Mouse (Mus musculus) heart, adult 18-20 months (tissue): ENCODE measurements around the gene Tmem43. TPM values are rescaled to one million over a fixed set of nuclear protein-coding genes. Genes with fewer than 3 reads are reported as not detected.

Experiments used
- DNase-seq, 2 experiments: peaks; one replicate each; pipeline ENCODE4 v3.0.0; 2021 to 2022; ENCODE audit warnings: mixed read lengths in 1 of 2
- total RNA-seq, 2 experiments: library from RNA; stranded (reverse); gene quantifications; 2 replicates each; pipeline ENCODE4 v1.2.3; 2021

The Tmem43 gene
- total RNA-seq, 2 experiments from 2014 or later: 24.5 to 25.7 TPM

DNA sequence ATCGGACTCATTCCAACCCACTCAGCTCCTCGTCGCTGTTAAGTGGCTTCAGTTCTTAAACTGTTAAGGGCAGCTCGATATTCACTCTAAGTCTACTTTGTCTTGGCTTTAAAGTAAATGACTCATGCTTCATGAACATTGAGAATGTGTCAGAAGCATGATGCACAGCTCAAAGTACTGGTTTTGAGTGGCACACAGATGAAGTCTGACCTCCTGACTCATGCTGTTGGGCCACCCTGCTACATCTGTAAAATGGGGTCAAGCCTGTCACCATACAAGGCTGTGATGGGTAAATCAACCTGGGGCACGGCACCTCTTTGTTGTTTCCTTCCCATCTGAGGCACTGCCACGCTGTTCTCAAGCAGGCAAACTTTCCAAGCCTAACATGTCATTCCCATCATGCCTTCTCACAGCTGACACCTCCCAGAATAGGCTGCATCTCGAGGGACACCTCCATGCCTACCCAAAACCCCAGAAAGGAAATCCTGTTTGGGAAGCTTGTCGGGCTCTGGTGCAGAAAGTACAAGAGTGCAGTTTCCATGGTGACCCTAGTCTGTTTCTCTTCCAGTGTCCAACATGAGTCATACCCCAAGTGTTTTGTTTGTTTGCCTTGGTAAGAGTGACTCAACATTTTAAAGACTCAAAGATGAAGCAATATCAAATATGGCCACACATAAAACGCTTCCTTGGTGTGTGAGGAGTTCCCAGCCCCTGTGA is 15.2 kb downstream of the Tmem43 start:
- peak; percentile 75 to 86 for DNase-seq

DNA sequence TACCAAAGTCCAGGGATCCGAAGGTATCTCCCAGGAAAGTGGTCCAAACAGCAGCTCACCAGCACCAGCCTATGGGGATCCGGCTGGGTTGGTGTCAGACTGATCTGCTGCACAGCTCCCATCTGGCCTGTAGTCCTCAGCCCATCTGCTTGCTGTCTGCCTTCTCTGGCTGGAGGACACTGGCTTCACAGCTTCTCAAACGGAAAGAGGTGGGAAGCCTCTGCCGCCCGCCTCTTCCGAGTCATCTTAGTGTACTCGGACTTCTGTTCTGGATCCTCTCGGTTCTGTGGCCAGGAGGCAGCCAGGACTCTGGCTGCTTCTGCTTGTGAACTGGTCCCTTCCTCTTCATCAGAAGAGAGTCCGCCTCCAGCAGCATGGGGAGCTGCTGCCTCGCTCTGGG is 16.4 kb downstream of the Tmem43 start:
- peak; percentile 56 to 60 for DNase-seq

DNA sequence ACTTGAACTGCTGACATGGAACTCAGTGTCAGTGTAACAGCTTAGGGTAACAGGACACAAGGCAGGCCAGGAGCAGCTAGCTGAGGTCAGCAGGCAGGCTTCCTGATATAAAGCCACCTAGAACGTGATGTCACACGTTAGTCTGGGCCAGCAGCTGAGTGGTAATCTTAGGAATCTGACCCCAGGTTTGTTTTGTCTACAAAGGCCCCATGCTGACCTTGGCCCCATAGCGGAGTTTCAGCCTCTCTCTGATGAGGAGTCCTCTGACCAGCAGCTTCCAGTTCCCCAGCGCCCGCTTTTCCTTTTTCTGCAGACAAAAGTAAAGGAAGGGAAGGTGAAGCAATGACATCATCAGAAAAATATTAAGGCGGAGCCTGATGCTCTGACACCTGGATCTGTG is 17.5 kb downstream of the Tmem43 start:
- DNase-seq: no peak

DNA sequence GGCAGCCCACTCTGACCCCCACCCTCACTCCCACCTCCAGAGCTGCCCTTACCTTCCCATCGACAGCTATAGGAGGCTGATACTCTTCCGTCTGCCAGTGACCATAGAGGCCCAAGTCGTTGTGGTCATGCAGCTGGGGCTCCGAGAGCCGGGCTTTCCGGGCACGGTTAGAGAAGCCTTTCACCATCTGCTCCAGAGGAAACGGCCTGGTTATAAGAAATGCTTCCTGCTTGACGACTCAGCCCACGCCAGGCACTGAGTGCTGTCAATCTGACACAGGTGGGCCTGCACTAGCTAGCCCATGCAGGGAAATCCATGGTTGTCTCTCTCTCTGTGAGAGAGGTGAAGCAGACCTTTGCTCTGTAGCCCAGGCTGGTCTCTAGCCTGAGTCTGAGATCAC is 19.6 kb downstream of the Tmem43 start:
- DNase-seq: no peak

DNA sequence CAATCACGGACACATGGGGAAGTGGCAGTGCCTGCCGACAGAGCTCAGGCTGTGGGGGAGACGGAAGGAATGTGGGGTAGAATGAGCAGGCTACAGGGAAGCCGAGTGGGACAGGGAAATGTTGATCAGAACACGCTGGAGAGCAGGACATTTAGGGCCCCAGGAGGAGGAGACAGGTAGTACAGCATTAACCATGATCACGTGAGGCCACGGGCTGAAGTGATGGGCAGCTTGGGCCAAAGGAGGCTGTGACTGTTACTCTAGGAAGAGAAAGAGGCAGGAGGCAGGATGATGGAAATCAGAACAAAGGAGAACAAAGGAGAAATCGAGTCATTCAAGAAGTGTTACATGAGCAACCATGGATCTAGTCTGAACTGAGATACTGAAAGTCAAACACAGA is 21.0 kb downstream of the Tmem43 start:
- no peak for DNase-seq

DNA sequence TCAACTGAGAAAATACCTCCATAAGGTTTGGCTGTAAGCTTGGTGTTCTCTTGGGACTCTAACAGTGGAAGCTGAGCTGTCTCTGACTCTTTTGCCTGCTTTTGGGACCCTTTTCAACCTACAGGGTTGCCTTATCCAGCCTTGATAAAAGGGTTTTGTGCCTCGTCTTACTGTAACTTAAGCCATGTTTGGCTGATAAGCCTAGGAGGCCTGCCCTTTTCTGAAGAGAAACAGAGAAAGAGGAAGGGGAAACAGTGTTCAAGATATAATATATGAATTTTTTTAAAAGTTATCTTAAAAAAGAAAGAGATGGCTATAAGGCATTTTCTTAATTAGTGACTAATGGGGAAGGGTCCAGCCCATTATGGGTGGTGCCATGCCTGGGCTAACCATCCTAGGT is 29.8 kb downstream of the Tmem43 start:
- DNase-seq: no peak

DNA sequence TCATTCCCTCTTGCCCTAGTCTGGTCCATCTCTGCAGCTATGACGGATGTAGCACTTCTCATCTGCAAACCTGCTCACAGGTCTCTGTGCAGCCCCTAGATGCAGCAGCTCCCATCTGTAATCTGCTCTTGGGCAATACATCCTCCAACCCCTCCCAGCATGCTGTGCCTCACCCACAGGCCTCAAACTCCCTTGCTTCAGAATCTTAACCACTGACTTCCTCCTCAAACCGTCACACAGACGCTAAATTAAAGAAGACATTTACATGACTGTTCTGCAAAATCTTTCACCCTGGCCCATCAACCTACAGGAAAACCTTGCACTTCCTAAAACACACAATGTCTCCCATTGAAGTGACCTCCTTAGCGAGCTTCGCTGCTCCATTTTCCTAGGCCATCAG is 32.5 kb downstream of the Tmem43 start:
- no peak for DNase-seq

DNA sequence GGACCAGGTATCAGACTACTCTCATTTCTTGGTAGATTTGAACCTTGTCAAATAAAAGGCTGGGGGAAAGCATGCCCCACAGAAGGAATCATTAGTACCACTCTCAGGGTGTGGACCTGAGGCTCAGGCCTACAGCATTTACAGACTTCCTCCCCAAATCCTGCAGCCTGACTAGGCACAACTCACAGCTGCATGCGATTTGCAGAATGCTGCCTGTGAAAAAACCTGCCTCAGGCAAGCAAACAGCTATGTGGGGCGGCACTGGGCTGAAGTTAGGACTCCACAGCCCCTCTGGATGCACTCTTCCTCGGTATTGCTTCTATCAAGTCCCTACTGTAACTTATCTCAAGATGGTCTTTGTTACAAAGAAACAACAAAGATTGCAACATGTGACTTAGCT is 34.5 kb downstream of the Tmem43 start:
- no peak for DNase-seq

DNA sequence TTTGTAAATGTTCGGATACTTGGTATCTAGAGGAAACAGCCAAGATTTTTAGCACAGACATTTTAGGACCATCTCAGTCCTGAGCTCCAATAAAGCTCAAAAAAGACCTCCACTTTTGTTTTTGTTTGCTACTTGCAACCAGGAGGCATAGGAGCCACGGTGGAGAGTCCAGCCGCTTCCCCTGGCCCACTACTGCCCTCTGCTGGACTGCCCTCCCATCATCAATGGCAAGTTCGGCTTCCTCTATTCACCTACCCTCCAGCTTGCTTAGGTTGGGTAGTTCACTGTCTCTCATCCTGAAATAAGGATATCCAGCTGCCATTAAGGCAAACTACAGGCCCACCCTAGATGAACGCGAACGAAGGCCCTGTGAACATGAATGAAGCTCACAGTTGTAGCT is 35.8 kb downstream of the Tmem43 start:
- DNase-seq: peak; percentile 60 to 88

DNA sequence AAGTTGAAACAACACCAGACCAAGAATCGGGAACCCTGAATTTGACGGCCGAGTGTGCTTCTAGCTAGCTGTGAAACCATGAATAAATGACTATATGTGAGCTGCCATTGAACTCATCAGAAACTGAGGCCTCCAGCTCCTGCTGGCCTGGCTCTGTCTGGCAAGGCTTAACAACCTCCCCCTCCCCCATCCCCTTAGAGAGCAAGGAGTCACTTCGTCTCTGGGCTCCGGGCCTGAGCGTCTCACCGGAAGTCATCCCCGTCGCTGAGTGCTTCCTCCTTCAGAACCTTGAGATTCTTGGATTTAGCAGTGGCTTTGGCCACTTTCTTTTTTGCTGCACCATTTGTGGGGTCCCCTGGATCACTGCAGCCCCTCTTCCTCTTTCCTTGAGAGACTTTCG is 36.7 kb downstream of the Tmem43 start:
- DNase-seq: no peak

DNA sequence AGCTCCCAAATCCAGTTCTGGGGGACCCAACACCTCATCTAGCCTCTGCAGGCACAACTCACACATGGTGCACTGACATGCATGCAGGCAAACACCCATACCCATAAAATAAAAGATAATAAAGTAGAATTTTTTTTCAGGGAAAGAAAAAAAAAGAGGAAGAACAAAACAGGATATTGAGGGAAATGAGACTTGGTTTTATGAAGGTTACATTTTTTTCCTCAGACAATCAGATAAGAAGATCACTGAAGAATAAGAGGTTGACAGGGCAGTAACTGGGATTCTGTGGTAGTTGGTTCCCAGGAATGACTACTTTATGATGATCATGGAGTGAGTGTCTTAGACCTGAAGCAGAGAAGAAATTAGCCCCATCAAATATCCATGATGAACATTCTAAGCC is 40.6 kb downstream of the Tmem43 start:
- DNase-seq: no peak

DNA sequence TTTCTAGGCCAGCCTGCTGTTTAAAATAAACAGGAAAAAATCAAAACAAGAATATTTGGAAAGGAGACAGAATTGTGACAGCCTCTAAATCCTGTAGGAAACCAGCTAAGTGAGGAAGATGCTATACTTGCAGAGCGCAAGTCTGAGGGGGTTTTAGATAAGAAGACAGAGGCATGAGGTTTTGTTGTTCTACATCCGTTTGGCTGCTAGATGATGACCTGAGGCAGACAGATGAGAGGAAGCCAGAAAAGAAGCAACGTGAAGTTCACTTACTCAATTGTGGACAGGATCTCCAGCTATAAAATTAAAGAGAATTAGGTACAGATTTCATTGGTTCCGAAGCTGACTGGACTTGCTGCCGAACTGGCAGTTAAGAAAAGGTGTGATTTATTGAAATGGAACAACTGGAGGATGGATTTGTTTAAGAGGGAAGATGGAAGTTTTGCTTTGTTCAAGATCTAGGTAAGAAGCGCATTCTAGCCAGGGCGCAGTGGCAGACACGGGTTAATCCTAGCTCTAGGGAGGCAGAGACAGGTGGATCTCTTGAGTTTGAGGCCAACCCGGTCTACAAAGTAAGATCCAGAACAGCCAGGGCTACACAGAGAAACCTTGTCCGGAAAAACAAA is 41.3 kb downstream of the Tmem43 start:
- peak in 1 of 2 experiments; percentile 29 for DNase-seq

DNA sequence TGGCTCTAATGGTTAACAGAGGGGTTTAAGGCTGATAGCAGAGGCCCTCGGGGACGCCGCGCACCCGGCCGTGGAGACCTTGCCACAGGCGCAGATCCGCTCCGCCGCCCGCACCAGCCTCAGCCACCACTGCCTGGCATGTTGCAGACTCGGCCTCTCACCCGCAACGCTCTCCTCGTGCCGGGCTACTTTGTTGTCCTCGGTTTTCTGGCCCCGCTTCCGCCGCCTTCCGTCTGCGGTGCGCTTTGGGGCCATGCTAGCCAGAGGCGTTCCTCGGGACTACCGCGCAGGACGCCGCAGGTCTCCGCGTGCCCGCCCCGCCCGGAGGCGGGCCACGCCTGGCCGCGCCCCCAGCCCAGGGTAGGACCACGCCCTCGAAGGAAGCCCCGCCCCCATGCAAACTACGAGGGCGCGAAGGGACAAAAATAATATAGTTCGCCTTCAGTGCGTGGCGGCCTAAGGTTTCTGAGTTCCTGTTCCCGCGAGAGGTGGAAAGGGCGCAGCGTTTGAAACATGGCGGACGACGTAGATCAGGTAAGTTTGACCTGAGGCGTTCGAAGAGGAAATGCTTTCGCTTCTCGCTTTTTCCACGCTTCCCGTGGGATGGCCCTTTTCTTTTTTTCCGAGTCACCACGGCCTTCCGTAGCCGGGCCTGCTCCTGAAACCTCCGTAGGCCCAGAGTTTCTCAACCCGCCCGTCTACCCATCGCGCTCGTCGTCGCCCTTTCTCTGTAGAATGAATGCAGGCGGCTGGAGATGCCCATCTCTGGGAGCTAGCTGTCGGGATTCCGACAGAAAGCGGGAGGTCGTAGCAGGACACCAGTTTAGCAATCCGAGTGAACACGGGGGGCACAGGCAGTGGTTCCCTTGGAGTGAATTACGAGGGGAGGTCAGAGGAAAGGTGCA is 42.3 kb downstream of the Tmem43 start, which contains the start of the genes Xpc and Lsm3:
TSS of gene Xpc (minus strand) at position 344 of the 905 bp plus-strand sequence.
TSS of gene Lsm3 (plus strand) at position 384 of the 905 bp plus-strand sequence.
- DNase-seq: peak; percentile 97 to 100

DNA sequence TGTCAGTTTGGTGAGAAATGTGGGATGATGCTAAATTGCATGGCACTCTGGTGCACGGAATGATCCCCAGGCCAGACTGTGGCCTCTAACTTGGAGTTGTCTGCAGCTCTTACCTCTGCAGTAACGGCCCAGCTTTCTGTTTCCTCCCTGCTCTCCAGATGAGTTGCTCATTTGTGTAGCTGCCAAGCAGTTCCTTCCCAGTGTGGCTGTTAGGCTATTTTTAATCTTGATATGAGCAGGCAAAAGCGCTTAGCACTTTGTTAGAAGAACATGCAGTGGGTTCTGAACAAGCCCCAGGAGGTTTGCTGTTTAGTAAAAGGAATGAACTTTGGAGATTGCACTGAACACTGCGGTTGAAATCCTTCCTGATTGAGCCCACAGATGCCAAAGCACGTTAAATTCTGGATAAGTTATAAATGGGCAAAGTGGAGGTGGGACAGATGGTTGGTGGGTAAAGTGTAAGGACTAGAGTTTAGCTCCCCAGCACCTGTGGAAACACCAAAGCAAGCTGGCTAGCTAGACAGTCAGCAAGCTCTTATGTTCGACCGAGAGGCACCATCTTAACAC is 45.0 kb downstream of the Tmem43 start:
- DNase-seq: no peak

DNA sequence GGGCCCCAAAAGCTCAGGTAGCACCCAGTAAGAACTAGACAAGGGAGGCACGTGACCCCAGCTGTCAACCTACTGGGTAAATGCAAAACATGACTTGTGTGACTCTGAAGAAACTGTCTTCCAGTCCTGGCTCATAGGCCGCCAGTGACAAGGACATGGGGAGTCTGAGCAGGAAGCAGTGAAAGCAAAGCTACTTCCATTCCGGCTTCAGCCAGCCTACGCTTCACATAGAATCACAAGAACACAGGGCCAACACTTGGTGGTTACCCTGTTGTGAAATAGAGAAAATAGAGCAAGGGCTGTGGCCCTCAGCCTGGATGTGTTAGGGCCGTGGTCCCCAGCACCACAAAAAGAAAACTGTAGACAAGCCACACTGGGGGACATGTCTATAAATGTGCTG is 49.3 kb downstream of the Tmem43 start:
- no peak for DNase-seq

DNA sequence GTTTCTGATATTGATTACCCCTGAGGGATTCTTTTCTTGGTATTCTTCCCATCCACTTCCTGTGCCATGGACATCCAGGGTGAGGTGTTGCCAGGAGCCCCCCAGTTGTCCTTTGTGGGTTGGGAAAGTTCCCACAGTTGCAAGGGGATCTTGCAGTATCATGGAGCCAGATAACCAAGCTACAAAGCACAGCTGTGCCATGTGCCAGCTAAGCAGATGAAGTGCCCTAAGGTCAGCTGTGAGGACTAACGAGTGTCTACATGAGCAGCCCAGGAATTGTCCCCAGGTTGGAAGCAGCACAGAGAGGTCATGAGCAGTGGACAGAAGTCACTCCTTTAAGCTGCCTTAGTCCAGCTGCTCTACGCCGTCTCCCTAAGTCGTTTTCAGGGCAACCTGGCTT is 52.0 kb downstream of the Tmem43 start:
- DNase-seq: no peak

DNA sequence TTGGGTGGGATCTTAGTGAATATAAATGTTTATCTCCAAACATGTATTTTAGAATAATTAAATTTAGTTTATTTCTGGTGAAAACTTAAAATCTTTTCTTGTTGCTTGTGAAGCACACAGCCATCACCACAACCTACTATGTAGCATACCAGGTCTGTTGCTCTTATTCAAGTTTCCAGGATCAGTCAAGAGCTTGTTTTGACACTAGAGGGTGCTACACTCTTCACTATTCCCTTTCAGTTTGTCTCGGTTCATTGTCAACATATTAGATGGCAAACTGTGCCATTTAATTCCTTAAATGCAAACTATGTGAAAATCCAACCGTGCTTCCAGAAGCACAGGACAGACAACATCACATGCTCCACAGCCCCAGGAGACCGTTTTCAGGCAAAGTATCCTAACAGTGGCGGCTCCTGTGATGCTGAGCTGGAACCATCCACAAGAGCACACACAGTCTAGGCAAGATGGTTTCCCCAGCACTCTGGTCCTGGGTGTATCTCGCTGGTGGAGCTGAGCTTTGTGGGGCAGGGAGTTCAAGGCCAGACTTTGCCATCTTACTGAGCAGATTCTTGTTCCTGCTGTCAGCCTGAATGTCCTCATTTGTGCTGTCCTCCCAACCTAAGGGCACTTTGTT is 53.8 kb downstream of the Tmem43 start:
- DNase-seq: peak; percentile 37 to 64

DNA sequence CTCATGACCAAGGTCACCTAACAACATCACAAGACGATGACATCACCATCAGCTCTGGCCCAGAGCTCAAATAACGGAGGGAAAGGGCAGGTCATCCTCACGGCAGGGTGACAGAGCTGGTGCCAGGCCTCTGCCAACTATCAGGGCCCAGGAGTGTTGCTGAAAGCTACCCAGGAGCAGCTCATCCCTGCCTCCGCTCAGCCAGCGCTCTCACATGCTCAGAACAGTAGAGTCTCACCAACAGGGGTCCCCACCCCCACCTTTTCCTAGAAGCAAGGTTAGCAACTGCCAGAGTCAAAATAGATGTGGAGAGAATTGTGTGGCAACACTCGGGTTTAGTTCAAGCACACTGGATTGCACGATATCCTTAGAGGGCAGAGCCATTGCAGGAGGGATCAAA is 54.8 kb downstream of the Tmem43 start:
- peak; percentile 79 to 89 for DNase-seq

DNA sequence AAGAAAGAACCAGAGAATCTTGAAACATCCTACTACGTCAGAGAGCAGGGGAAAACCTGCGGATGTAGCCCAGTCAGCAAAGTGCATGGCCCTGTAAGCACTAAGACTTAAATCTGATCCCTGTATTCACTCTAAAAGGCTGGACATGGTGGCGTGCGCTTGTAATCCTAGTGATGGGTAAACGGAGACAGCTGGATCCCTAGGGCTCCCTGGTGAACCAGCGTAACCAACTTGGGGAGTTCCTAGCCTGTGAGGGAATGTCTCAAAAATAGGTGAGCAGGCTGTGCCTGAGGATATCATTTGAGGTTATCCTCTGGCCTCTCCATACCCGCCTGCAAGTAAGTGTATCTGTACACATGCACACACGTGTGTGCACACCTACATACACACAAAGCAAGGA is 57.2 kb downstream of the Tmem43 start:
- DNase-seq: no peak

DNA sequence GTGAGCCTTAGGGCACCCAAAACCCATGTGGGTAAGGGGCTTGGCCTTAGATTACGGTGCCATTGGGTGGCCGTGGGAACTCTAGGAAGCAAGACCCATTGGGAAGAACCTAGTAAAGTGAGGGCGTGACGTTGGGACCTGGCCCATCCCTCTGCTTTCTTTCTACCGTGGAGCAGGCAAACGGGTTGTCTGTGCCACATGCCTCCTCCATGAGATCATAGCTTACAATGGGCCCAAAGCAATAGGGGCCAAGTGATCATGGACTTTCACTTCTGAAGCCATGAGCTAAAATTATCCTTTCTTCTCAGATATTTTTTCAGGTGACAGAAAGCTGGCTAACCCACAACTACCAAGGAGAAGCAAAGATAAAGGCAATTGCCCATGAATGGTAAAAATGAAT is 57.8 kb downstream of the Tmem43 start:
- DNase-seq: peak; percentile 63 to 77

DNA sequence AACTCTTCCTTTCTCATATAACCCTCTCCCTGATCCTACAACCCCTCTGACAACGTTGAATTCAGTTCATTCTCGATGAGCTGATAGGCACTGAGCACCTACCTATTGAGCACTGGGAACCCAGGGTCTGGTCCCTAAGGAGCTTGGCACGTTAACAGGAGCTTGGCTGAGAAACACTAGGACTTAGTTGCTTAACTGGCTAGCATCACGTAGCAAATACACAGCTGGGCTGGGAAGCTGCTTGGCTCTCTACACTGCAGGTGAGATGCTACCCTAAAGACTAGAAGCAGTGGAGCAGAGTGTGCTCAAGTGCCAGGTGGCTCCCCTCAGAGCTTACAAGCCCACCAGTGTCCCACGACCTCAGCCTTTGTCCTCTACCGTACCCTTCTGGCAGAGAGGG is 59.2 kb downstream of the Tmem43 start:
- no peak for DNase-seq

DNA sequence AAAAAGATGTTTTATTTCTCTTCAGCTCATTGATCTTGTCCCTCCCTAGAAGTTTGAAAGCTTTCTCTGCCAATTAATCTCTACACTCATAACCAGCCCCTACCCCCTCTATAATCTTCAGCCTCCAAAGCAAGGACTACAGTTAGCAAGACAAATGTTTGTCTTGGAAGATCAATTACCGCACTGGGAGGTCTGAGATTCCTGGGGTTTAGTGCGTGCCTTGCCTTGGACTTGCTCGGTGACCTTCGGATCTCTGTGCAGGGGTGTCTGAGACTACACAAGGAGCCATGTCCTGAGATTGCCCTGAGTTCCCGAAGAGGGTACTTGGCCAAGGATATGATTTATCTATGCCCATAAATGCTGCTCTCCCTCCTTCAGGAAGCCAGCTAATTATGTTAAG is 59.9 kb downstream of the Tmem43 start:
- no peak for DNase-seq
